Mouse (Mus musculus) limb, embryonic 15.5 days (tissue): ENCODE results near the gene Papss1. TPM values are rescaled to one million over a fixed set of nuclear protein-coding genes. Genes with fewer than 3 reads are reported as not detected.
A peak's percentile ranks its signal among the peaks of the same experiment; 100 is the strongest.
"Not testable (repeated sequence)": the region's sequence is repeated elsewhere in the genome, so short reads cannot be mapped to it uniquely, and the experiment has no call there.

Source experiments
- ATAC-seq: fragments of 200-750 bp; cut with Nextera tagmentation; 2 replicates; pipeline ENCODE4 v1.8.0; 2017; ENCODE audit warnings: low read depth, moderate TSS enrichment; ENCODE audit not compliant: insufficient number of reproducible peaks, low FRiP score, low TSS enrichment
- H3K27ac ChIP-seq: fragments of 300-500 bp; sonication (generic); 2 replicates; pipeline ENCODE4 v1.5.1; 2015; ENCODE audit warnings: moderate library complexity, mild to moderate bottlenecking, inconsistent platforms
- H3K27me3 ChIP-seq: fragments of 300-500 bp; sonication (generic); 2 replicates; pipeline ENCODE4 v1.6.1; 2015; ENCODE audit warnings: inconsistent platforms
- H3K36me3 ChIP-seq: fragments of 300-500 bp; sonication (generic); 2 replicates; pipeline ENCODE4 v1.6.1; 2015; ENCODE audit warnings: inconsistent platforms
- H3K4me1 ChIP-seq: fragments of 300-500 bp; sonication (generic); 2 replicates; pipeline ENCODE4 v1.6.1; 2015; ENCODE audit warnings: inconsistent platforms
- H3K4me2 ChIP-seq: fragments of 300-500 bp; sonication (generic); 2 replicates; pipeline ENCODE4 v1.6.1; 2015; ENCODE audit warnings: mild to moderate bottlenecking, inconsistent platforms
- H3K4me3 ChIP-seq: fragments of 300-500 bp; sonication (generic); 2 replicates; pipeline ENCODE4 v1.5.1; 2015; ENCODE audit warnings: mild to moderate bottlenecking, inconsistent platforms
- H3K9ac ChIP-seq: fragments of 300-500 bp; sonication (generic); 2 replicates; pipeline ENCODE4 v1.6.1; 2015; ENCODE audit warnings: inconsistent platforms
- H3K9me3 ChIP-seq: fragments of 300-500 bp; sonication (generic); 2 replicates; pipeline ENCODE4 v1.6.1; 2016; ENCODE audit warnings: inconsistent platforms
- WGBS: fragments of 180-500 bp; shearing (Covaris S2); methylation state at CpG from one replicate; pipeline ENCODE4 v1.1.7; 2015; 5-methylcytosine and 5-hydroxymethylcytosine counted together
- polyA plus RNA-seq: library from polyadenylated mRNA; unstranded; fragments of >200 nt; fragmentation: Nextera tagmentation; extraction: Ambion mirVana; gene quantifications from 2 replicates; pipeline ENCODE4 v1.2.1, GENCODE M21; 2015

The Papss1 gene
- polyA plus RNA-seq = 128 and 132 TPM in 2 replicates

DNA sequence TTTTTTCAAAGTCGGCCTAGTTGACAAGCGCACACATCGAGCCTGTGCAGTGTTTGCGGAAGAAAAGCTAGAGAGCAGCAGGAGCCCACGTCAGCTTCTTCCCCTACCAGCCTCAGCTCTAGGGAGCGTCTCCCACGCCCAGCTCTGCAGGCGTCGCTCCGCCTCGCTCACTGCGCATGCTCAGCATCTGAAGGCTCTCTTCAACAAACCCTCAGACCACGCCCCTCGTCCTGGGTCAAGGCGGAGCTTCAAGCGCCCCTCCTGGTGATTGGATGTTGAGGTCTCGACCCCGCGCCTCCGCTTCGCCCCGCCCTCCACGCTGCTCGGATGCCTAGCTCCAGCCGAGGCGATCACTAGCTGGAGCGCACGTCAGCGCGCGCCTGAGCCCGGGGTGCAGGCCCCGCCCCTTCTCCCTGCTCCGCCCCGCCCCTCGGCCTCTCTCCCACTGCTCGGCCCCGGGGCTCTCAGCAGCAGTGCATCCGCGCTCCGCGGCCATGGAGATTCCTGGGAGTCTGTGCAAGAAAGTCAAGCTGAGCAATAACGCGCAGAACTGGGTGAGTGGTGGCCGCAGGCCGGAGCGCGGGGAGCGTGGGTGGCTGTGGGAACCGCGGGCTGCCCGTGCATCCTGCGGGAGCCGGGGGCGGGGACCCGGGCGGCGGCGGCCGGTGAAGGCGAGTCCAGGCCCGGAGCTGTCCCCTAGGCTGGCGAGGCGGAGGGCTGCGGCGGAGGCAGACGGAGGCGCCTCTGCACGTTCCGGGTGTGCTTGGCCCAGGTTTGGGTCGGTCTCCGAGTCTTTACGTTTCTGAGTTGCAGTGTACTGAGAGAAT is at the start of gene Papss1:
Gene Papss1, plus strand, starts transcription at position 339 of the 827 bp plus-strand sequence.
- peak; percentile 100 for ATAC-seq
- Histone ChIP-seq H3K27me3 (no peaks in the 10 kb centered on the region), H3K4me3 (peak within 1 kb of the TSS; percentile 91), H3K9ac (peak within 1 kb of the TSS; percentile 90), H3K4me2 (peak within 1 kb of the TSS; percentile 54), H3K4me1 (peaks cover 14% of the 10 kb centered on the region), H3K9me3 (no peaks in the 10 kb centered on the region), H3K36me3 (no peaks in the 10 kb centered on the region), H3K27ac (peak within 1 kb of the TSS; percentile 98)
- under 1% methylated on average over 73 of the region's 73 CpGs for WGBS

DNA sequence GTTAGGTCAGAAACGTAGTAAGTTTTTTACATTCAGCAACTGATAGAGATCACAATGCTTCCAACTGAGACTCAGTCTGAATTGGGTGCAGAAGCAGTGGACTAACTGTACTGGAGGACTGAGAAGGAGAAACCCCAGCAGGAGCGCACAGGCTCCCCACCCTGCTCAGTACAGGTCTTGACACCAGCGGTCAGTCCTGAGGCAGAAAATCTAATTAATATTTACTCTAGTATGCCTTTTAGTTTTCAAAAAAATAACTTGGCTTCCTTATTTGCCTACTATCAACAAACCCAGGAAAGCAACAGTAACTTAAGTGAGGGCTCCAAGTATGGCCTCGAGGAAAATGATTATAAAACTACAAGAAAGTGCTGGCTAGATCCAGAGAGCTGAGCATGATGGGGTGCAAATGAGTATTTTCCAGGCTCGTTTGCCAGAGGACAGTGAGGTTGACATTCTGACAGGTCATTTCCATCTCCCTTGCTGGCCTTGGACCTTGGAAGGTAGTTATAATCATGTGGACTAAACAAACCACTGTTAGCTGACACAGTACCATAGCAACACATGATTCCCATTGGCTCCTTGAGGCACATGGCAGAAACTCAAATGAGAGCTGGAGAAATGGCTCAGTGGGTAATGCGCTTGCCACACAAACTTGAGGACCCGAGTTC is 48.1 kb upstream of the Papss1 start:
- Histone ChIP-seq H3K4me2 (no peak overlapping the region), H3K9ac (no peak overlapping the region), H3K9me3 (no peaks in the 10 kb centered on the region), H3K27ac (no peak overlapping the region), H3K4me1 (no peaks in the 10 kb centered on the region), H3K4me3 (no peak overlapping the region), H3K36me3 (no peaks in the 10 kb centered on the region), H3K27me3 (no peaks in the 10 kb centered on the region)
- WGBS = 79% methylated on average over 7 of the region's 7 CpGs
- ATAC-seq = no peak

DNA sequence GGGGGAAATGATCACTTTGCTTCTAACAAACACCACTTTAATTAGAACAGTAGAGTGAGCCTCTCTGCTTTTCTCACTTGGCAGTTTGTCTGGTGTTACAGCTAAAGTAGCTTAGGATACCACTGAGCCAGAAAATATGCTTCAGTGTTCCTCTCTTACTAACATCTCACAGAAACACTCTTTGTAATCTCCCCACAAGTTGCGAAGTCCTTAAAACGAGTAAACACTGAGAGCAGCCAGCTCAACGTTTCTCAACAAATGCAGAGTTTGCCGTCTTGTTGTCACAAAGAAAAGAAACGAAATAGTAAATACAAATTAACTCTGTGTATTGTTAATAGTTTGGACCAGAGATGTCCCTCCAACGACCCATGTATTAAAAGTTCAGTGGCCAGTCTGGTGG is 46.8 kb upstream of the Papss1 start:
- 78% methylated on average over 6 of the region's 6 CpGs for WGBS

GRCm38 (mm10) chr3:131521206-131521605 is 43.4 kb upstream of the Papss1 start:
- Histone ChIP-seq H3K27ac (no peak overlapping the region), H3K4me1 (no peaks in the 10 kb centered on the region; the same call in 1 of the 2 replicates), H3K9ac (no peak overlapping the region), H3K9me3 (no peaks in the 10 kb centered on the region), H3K36me3 (no peaks in the 10 kb centered on the region), H3K4me2 (no peak overlapping the region), H3K27me3 (no peaks in the 10 kb centered on the region), H3K4me3 (no peak overlapping the region)
- WGBS = 71% methylated on average over 4 of the region's 4 CpGs
- ATAC-seq = no peak

More for the DNA sequence above, 46.8 kb upstream of the Papss1 start:
- ATAC-seq = no peak
- Histone ChIP-seq H3K27me3 (no peaks in the 10 kb centered on the region), H3K4me3 (no peak overlapping the region), H3K36me3 (no peaks in the 10 kb centered on the region), H3K9ac (no peak overlapping the region), H3K27ac (no peak overlapping the region), H3K4me2 (no peak overlapping the region), H3K9me3 (no peaks in the 10 kb centered on the region), H3K4me1 (no peaks in the 10 kb centered on the region; the same call in 1 of the 2 replicates)

DNA sequence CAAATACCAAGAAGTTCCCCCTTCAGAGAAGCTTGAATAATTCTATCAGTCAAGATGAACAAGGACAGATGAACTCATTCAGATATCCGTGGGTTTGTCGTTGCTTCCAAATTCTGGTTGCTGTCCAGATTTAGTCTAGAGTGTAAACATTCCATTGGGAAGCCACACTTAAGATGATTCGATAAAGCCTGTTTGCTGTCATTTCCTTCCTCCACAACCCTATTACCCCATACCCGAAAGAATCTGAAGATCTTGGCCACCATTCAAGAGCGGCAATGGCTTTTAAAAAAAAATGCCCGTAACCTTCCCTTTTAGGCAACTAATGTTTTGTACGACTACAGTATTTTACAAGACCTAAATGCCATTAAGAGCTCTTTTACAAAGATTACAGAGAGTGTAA is 42.3 kb upstream of the Papss1 start:
- no peak overlapping the region for H3K9ac ChIP-seq
- no peak for ATAC-seq
- no peak overlapping the region; the same call in 1 of the 2 replicates for H3K27ac ChIP-seq
- no peaks in the 10 kb centered on the region; the same call in 1 of the 2 replicates for H3K4me1 ChIP-seq
- no peaks in the 10 kb centered on the region for H3K27me3 ChIP-seq
- WGBS = 36% methylated on average over 7 of the region's 7 CpGs
- no peaks in the 10 kb centered on the region for H3K9me3 ChIP-seq
- no peak overlapping the region for H3K4me3 ChIP-seq
- no peaks in the 10 kb centered on the region for H3K36me3 ChIP-seq
- H3K4me2 ChIP-seq = no peak overlapping the region

DNA sequence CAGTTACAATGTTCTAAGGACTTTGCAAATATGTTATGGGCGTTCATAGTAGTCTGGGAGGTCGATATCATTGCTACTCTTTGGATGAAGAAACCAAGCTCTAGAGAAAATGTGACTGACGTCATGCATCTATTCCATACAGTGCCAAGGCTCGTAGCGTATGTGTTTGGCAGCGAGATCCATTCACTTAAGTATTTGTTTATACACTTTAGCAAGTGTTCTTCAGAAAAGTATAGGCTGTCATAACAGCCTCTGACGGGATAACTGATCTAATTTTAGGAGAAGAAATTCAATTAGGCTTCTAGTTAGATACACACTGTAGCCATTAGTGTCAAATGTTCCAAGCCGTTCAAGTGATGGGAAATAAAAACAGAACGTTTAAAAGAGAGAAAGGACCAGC is 40.8 kb upstream of the Papss1 start:
- 76% methylated on average over 9 of the region's 9 CpGs for WGBS
- no peak overlapping the region for H3K27ac ChIP-seq
- ATAC-seq = no peak
- no peaks in the 10 kb centered on the region for H3K27me3 ChIP-seq
- no peaks in the 10 kb centered on the region; the same call in 1 of the 2 replicates for H3K4me1 ChIP-seq
- H3K9me3 ChIP-seq = no peaks in the 10 kb centered on the region
- H3K36me3 ChIP-seq = no peaks in the 10 kb centered on the region
- no peak overlapping the region for H3K4me2 ChIP-seq
- no peak overlapping the region for H3K9ac ChIP-seq
- no peak overlapping the region for H3K4me3 ChIP-seq

DNA sequence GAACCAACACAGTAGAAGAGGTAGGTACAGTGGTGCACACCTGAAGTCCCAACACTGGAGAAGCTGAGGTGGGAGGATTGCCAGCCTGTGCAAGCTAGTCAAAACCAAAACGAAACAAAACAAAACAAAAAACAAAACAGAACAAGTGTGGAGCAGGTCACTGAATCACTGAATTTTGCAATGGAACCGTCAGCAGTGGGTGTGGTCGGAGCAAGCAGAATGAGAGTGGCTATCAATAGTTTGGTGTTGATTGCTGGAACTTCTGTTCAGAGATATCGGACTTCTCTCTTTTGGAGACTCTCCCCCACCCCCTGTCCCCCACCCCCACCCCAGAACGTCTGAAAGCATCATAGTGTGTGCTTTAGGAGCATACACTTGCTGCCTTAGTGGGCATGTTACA is 40.4 kb upstream of the Papss1 start:
- Histone ChIP-seq H3K36me3 (no peaks in the 10 kb centered on the region), H3K27ac (no peak overlapping the region), H3K27me3 (no peaks in the 10 kb centered on the region), H3K9ac (no peak overlapping the region), H3K4me3 (no peak overlapping the region), H3K4me1 (no peaks in the 10 kb centered on the region; the same call in 1 of the 2 replicates), H3K4me2 (no peak overlapping the region), H3K9me3 (no peaks in the 10 kb centered on the region)
- ATAC-seq = no peak
- 79% methylated on average over 5 of the region's 5 CpGs for WGBS

DNA sequence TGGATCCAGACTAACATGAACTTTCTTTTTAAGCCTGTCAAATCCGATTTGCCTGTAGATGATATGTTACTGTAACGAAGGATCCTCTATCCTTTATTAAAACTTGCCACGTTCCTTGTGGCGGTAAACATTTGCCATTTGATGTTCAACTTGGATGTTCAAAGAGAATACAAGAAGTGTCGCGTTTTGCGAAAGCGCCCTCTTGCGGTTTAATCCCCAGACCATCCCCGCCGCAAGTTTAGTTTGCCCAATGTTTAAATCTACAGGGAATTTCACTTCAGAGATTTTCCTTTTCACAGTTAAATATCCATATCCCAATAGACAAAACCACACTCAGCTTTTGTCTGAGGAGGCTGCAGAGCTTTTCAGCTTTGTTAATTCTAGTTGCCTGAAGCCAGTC is 39.8 kb upstream of the Papss1 start:
- Histone ChIP-seq H3K4me3 (no peak overlapping the region), H3K9me3 (no peaks in the 10 kb centered on the region), H3K4me2 (no peak overlapping the region), H3K9ac (no peak overlapping the region), H3K27ac (no peak overlapping the region), H3K36me3 (no peaks in the 10 kb centered on the region), H3K27me3 (no peaks in the 10 kb centered on the region), H3K4me1 (no peaks in the 10 kb centered on the region; the same call in 1 of the 2 replicates)
- no peak for ATAC-seq
- WGBS = 22% methylated on average over 11 of the region's 11 CpGs

DNA sequence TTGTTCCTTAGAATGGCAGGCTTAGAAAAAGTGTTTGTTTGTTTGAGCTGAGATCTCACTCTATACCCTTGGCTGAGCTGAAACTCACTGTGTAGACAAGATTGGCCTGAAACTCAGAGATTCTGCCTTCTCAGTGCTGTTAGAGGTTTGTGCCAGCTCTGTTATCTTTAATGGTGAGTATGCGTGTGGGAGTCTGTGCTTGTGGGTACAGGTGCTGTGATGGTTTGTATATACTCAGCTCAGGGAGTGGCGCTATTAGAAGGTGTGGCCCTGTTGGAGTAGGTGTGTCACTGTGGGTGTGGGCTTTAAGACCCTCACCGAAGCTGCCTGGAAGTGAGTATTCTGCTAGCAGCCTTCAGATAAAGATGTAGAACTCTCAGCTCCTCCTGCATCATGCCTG is 39.3 kb upstream of the Papss1 start:
- Histone ChIP-seq H3K9ac (no peak overlapping the region), H3K9me3 (no peaks in the 10 kb centered on the region), H3K27me3 (no peaks in the 10 kb centered on the region), H3K4me3 (no peak overlapping the region), H3K36me3 (no peaks in the 10 kb centered on the region), H3K4me1 (no peaks in the 10 kb centered on the region; the same call in 1 of the 2 replicates), H3K27ac (no peak overlapping the region), H3K4me2 (no peak overlapping the region)
- ATAC-seq = no peak
- WGBS = 84% methylated on average over 3 of the region's 3 CpGs

- H3K27me3 ChIP-seq = no peaks in the 10 kb centered on the region
- no peak overlapping the region for H3K9ac ChIP-seq
- H3K4me2 ChIP-seq = no peak overlapping the region
- ATAC-seq = no peak
- H3K4me1 ChIP-seq = no peaks in the 10 kb centered on the region
- H3K27ac ChIP-seq = no peak overlapping the region
- H3K4me3 ChIP-seq = no peak overlapping the region
- no peaks in the 10 kb centered on the region for H3K36me3 ChIP-seq
- WGBS = 84% methylated on average over 13 of the region's 13 CpGs
- H3K9me3 ChIP-seq = no peaks in the 10 kb centered on the region
Observed at GRCm38 (mm10) chr3:131541244-131541942, 23.2 kb upstream of the Papss1 start.

DNA sequence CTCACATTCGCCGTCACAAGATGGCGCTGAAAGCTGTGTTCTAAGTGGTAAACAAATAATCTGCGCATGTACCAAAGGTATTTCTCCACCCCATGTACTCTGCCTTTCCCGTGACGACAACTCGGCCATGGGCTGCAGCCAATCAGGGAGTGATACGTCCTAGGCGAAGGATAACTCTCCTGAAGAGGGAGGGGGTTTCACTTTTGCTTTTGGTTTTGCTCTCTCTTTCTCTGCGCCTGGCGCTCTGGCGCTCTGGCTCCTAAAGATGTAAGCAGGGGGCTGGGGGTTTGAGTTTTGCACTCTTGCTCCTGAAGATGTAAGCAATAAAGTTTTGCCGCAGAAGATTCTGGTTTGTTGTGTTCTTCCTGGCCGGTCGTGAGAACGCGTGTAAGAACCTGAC is 17.0 kb upstream of the Papss1 start:
- WGBS = 95% methylated on average over 17 of the region's 17 CpGs

DNA sequence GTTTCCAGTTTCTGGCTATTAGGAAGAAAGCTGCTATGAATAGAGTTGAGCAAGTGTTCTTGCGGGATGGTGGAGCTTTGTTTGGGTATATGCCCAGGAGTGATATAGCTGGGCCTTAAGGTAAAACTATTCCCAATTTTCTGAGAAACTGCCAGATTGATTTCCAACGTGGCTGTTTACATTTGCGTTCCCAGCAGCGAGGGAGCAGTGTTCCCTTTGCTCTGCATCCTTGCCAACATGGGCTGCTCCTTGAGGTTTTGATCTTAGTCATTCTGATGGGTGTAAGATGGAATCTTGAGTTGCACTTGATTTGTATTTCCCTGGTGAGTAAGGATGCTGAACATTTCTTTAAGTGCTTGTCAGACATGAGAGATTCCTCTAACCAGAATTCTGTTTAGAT is 14.5 kb upstream of the Papss1 start:
- Histone ChIP-seq H3K9ac (no peak overlapping the region), H3K4me2 (no peak overlapping the region), H3K27me3 (no peaks in the 10 kb centered on the region), H3K9me3 (no peaks in the 10 kb centered on the region), H3K4me3 (no peak overlapping the region), H3K36me3 (no peaks in the 10 kb centered on the region), H3K4me1 (no peaks in the 10 kb centered on the region), H3K27ac (no peak overlapping the region)
- no peak for ATAC-seq
- WGBS = 76% methylated on average over 4 of the region's 4 CpGs

More for the DNA sequence above, 17.0 kb upstream of the Papss1 start:
- H3K4me1 ChIP-seq, H3K36me3 ChIP-seq, H3K4me3 ChIP-seq, H3K9ac ChIP-seq, H3K9me3 ChIP-seq, H3K27ac ChIP-seq, ATAC-seq, H3K4me2 ChIP-seq, H3K27me3 ChIP-seq: not testable (repeated sequence)
